Mouse (Mus musculus): Measurements from ENCODE around the gene Ksr2. TPM values are rescaled to one million over a fixed set of nuclear protein-coding genes. Genes with fewer than 3 reads are reported as not detected.

Ksr2 gene
- polyA plus RNA-seq, 1 experiment from 2014 or later: 7.4 TPM

DNA sequence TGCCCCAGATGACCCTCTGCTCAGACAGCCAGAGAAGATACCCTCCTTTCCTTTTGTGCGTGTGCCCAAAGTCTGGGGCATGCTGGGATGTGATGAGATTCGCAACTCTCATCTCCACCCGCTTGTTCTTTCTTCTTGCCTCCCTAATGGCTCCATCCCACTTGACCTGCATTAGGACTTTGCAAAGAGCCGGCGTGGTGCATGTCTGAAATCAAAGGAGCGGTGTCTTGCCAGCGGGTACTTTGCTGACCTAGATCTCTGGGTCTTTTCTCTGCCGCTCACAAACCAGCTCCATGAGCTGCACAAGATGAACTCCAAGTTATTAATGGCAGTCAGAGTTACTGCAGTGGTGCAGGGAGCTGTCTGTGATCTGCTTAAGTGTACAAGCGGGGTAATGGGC lies 290.6 kb downstream of the Ksr2 start:
- ATAC-seq (ENCODE audit: low FRiP score): no peak
- 72% methylated on average over 9 of the region's 9 CpGs for WGBS
- H3K4me2 ChIP-seq: no peak overlapping the region
- no peaks in the 10 kb centered on the region for H3K9me3 ChIP-seq (replicated peaks)
- peaks cover 19% of the 10 kb centered on the region for H3K4me1 ChIP-seq
- H3K27ac ChIP-seq (replicated peaks): no peak overlapping the region
- no peak overlapping the region for H3K9ac ChIP-seq (replicated peaks)
- peaks cover 7% of the 10 kb centered on the region; the same call in 1 of the 2 replicates for H3K36me3 ChIP-seq
- H3K4me3 ChIP-seq (replicated peaks): no peak overlapping the region
- H3K27me3 ChIP-seq (replicated peaks): no peaks in the 10 kb centered on the region

DNA sequence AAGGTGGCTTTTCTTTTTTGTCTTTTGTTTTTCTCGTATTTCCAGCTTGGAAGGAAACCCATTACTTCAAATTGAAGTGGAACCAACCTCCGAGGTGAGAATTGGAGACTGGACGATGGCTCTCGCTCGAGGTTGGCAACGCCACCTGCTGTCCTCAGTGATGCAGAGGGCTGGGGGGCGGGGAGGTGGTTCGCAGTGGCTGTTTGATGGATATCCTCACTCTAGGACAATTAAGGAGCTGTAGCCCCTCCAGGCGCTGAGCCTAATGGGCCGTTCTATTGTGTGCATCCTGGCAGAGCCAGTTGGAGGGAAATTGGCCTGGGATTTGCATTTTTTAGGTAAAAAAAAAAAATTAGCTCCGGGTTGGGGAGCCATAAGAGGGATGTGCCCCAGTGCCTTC lies 292.8 kb downstream of the Ksr2 start:
- H3K27me3 ChIP-seq (replicated peaks): no peaks in the 10 kb centered on the region
- no peak overlapping the region for H3K4me2 ChIP-seq
- no peak overlapping the region for H3K4me3 ChIP-seq (replicated peaks)
- WGBS: 4% methylated on average over 11 of the region's 11 CpGs
- H3K9ac ChIP-seq (replicated peaks): no peak overlapping the region
- ATAC-seq (ENCODE audit: low FRiP score): no peak
- no peaks in the 10 kb centered on the region for H3K9me3 ChIP-seq (replicated peaks)
- H3K4me1 ChIP-seq: peaks cover 19% of the 10 kb centered on the region
- no peak overlapping the region for H3K27ac ChIP-seq (replicated peaks)
- H3K36me3 ChIP-seq: peaks cover 7% of the 10 kb centered on the region; the same call in 1 of the 2 replicates

DNA sequence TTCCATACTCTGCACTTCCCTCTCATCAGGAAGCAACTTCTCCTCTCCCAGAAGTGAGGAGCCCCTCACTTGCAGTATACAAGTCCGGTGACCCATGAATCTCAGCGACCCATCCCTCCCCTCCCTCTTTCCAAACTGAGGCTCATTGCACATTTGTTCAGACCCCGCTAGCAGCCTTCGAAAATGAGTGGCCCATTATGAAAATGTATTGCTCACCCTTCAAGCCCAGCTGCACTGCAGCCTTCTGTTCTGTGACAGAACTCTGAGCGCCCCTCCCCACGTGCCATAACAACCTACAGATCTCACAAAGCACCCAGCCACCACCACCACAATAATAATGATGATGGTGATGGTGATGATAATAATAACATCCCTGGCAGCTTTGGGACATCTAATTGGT lies 295.5 kb downstream of the Ksr2 start:
- Histone ChIP-seq H3K9me3 (replicated peaks) (no peaks in the 10 kb centered on the region), H3K4me1 (peaks cover 19% of the 10 kb centered on the region), H3K27ac (replicated peaks) (0 out of 2 replicates have a peak overlapping the region, but pooled peaks have one; percentile 10), H3K4me2 (no peak overlapping the region), H3K4me3 (replicated peaks) (no peak overlapping the region), H3K27me3 (replicated peaks) (no peaks in the 10 kb centered on the region), H3K36me3 (peaks cover 7% of the 10 kb centered on the region; the same call in 1 of the 2 replicates), H3K9ac (replicated peaks) (no peak overlapping the region)
- WGBS: 42% methylated on average over 6 of the region's 6 CpGs
- no peak for ATAC-seq (ENCODE audit: low FRiP score)

DNA sequence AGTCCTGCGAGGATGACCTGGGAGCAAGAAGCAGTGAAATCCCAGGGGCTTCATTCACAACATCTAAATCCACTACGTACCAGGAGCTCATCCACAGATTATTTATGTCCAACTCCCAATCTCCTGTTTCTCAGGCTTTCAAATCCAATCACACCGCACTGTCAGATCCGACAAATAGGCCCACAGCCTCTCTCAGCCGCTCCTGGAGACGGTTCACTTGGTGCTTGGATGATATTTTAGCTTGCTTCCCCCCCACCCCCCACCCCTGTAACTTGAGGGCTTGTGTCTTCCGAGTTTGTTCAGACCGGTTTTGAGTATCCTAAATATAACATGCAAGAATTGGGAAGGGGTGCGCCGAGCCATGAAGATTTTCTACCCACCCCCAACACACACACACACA lies 297.8 kb downstream of the Ksr2 start:
- no peak overlapping the region for H3K4me3 ChIP-seq (replicated peaks)
- H3K9ac ChIP-seq (replicated peaks): no peak overlapping the region
- WGBS: 76% methylated on average over 10 of the region's 10 CpGs
- H3K9me3 ChIP-seq (replicated peaks): no peaks in the 10 kb centered on the region
- peaks cover 8% of the 10 kb centered on the region for H3K4me1 ChIP-seq
- peaks cover 7% of the 10 kb centered on the region; the same call in 1 of the 2 replicates for H3K36me3 ChIP-seq
- no peak for ATAC-seq (ENCODE audit: low FRiP score)
- no peaks in the 10 kb centered on the region for H3K27me3 ChIP-seq (replicated peaks)
- H3K27ac ChIP-seq (replicated peaks): no peak overlapping the region
- no peak overlapping the region for H3K4me2 ChIP-seq

DNA sequence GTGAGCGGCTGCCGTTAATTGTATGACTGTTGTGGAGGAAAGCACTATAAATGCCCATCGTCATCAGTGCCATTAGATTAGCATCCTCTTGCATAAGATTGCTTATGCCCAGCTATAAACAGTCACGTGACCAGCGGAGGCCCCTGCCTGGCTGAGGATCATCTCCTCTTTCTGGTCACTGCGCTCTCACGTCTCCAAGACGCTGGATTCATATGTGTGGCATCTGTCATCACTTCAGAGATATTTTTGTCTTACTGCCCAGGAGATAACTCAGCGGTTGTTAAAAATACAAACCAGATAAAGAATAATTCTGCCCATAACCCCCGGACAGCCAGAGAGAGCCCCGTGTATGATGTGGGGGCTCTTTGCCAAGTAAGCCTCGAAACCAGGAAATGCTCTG lies 298.4 kb downstream of the Ksr2 start:
- H3K36me3 ChIP-seq: peaks cover 7% of the 10 kb centered on the region; the same call in 1 of the 2 replicates
- 62% methylated on average over 12 of the region's 12 CpGs for WGBS
- no peak overlapping the region for H3K9ac ChIP-seq (replicated peaks)
- H3K27me3 ChIP-seq (replicated peaks): no peaks in the 10 kb centered on the region
- H3K4me2 ChIP-seq: no peak overlapping the region
- H3K4me3 ChIP-seq (replicated peaks): no peak overlapping the region
- peaks cover 4% of the 10 kb centered on the region; the same call in 1 of the 2 replicates for H3K4me1 ChIP-seq
- no peak overlapping the region for H3K27ac ChIP-seq (replicated peaks)
- no peaks in the 10 kb centered on the region for H3K9me3 ChIP-seq (replicated peaks)
- no peak for ATAC-seq (ENCODE audit: low FRiP score)

DNA sequence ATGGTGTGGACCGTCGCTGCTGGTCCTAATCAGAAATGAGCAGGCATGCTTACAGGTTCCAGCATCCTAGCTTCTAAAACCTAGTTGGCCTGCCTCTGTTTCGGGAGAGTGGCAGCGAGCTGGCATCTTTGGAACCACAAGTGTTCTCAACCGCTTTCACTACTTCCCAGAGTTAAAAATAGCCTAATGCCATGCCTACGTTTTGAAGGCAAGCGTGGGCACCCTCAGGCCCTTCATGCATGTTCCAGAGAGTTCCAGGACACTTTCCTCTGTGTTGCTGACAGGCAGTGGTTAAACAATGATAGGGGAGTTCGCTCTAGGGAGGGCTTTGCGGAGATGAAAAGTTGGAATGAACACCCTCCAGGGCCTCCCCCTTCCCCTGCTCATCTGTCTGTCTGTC lies 303.3 kb downstream of the Ksr2 start:
- Histone ChIP-seq H3K4me2 (no peak overlapping the region), H3K4me1 (no peaks in the 10 kb centered on the region), H3K27ac (replicated peaks) (no peak overlapping the region), H3K9ac (replicated peaks) (no peak overlapping the region), H3K4me3 (replicated peaks) (no peak overlapping the region), H3K27me3 (replicated peaks) (no peaks in the 10 kb centered on the region), H3K36me3 (no peaks in the 10 kb centered on the region), H3K9me3 (replicated peaks) (no peaks in the 10 kb centered on the region)
- 85% methylated on average over 9 of the region's 9 CpGs for WGBS
- ATAC-seq (ENCODE audit: low FRiP score): no peak

DNA sequence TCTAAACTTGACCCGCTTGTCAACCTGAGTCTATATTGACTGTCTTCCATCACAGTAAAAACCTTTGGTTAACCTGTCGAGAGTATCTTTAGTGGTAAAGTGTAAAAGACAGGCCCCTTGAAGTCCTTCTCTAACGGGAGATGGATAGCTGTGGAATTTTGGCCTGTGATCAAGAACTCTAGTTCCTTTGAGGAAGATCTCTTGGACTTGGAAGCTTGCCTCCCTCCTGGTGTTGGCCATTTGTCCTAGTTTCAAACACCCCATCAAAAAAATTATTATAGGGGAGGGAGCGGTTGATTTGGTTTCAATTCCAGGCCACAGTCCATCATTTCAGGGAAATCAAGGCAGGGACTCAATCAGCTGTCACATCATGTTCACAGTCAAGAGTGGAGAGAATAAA lies 309.5 kb downstream of the Ksr2 start:
- H3K4me3 ChIP-seq (replicated peaks): no peak overlapping the region
- H3K27ac ChIP-seq (replicated peaks): no peak overlapping the region
- no peak for ATAC-seq (ENCODE audit: low FRiP score)
- H3K9ac ChIP-seq (replicated peaks): no peak overlapping the region
- no peaks in the 10 kb centered on the region for H3K9me3 ChIP-seq (replicated peaks)
- H3K36me3 ChIP-seq: no peaks in the 10 kb centered on the region
- H3K27me3 ChIP-seq (replicated peaks): no peaks in the 10 kb centered on the region
- whole genome bisulfite sequencing: 87% methylated on average over 4 of the region's 4 CpGs
- H3K4me1 ChIP-seq: no peaks in the 10 kb centered on the region
- no peak overlapping the region for H3K4me2 ChIP-seq

DNA sequence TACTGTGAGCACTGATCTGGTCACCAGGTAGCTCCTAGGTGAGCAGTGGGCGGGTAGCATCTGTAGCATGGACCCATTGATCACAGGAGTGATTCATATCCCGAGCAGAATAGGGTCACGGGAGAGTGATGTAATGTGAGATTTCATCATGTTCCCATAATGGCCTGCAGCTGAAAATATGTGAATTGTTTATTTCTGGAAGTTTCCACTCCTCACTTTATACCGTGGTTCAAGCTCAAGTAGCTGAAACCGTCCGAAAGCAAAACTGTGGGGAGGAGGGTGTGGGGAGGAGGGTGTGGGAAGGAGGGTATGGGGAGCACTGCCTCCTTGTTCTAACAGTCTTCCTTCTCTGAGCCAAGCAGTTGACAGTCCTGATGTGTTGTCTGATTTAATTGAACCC lies 312.7 kb downstream of the Ksr2 start:
- Histone ChIP-seq H3K4me1 (no peaks in the 10 kb centered on the region), H3K9me3 (replicated peaks) (no peaks in the 10 kb centered on the region), H3K4me2 (no peak overlapping the region), H3K9ac (replicated peaks) (no peak overlapping the region), H3K27me3 (replicated peaks) (no peaks in the 10 kb centered on the region), H3K36me3 (no peaks in the 10 kb centered on the region), H3K4me3 (replicated peaks) (no peak overlapping the region), H3K27ac (replicated peaks) (no peak overlapping the region)
- 87% methylated on average over 6 of the region's 6 CpGs for WGBS
- ATAC-seq (ENCODE audit: low FRiP score): no peak

DNA sequence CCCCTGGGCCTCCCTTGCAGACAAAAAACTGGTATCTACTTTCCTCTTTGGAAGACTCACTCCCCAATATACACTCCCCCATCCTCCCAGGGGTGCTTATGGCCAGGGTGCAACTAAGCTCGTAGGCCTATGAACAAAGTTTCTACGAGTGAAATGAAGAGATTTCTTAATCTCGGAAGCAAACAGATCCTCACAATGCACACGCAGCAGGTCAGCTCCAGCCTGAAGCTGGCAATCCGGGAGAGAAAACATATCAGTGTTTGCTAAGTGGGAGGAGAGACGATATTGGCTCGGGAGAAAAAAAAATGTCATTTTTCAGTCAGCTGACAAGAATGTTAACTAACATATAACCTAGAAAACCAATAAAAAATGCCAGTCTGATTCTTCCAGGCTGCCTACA lies 313.3 kb downstream of the Ksr2 start:
- Histone ChIP-seq H3K9ac (replicated peaks) (no peak overlapping the region), H3K9me3 (replicated peaks) (no peaks in the 10 kb centered on the region), H3K4me3 (replicated peaks) (no peak overlapping the region), H3K36me3 (no peaks in the 10 kb centered on the region), H3K27me3 (replicated peaks) (no peaks in the 10 kb centered on the region), H3K27ac (replicated peaks) (no peak overlapping the region), H3K4me1 (no peaks in the 10 kb centered on the region), H3K4me2 (no peak overlapping the region)
- WGBS: 75% methylated on average over 7 of the region's 7 CpGs
- no peak for ATAC-seq (ENCODE audit: low FRiP score)

DNA sequence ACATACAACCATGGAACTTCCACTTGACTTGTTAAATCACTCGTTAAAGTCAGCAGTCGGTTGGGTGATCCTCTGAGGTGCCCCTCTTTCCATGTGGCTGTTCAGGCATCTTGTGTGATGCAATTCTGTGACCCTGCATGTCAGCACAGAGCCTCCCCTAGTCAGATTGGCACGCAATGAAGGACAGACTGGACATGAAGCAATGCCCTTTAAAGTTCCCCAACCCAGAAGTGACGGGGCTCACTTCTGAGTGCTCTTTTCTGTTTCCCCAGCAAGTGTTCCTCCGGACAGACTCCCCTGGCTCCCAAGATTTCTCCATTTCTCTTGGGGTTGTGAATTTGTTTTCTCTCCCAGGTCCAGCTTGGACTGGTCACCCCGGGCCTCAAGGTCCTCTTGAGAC lies 317.5 kb downstream of the Ksr2 start:
- H3K36me3 ChIP-seq: no peaks in the 10 kb centered on the region
- WGBS: 64% methylated on average over 6 of the region's 6 CpGs
- H3K4me3 ChIP-seq (replicated peaks): no peak overlapping the region
- no peak for ATAC-seq (ENCODE audit: low FRiP score)
- H3K9ac ChIP-seq (replicated peaks): no peak overlapping the region
- H3K27ac ChIP-seq (replicated peaks): no peak overlapping the region
- H3K27me3 ChIP-seq (replicated peaks): no peaks in the 10 kb centered on the region
- H3K4me1 ChIP-seq: no peaks in the 10 kb centered on the region
- no peaks in the 10 kb centered on the region for H3K9me3 ChIP-seq (replicated peaks)
- no peak overlapping the region for H3K4me2 ChIP-seq

DNA sequence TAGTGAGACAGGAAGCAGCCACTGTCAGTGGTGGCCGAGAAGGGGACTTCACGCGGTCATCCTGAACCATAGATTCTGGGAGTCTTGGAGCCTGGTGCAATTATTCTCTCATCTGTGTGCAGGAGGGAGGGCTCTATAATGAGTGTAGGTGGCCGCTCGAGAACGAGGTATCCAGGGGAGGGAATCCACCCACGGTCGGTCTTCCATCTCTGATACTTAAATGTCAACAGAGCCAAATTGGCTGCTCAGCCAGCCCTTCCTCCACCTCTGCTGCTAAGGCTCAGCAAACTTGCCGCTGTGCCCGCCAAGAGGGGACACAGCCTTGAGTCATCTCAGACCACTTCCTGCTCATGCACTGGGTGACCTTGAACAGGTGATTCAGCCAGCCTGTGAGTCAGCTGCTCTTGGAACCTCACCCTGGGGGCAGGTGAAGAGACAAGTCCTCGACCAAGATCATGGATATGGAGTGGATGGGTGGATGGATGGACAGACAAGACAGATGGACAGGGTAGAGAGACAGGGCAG lies 330.9 kb downstream of the Ksr2 start:
- Histone ChIP-seq H3K4me2 (no peak overlapping the region), H3K9me3 (replicated peaks) (no peaks in the 10 kb centered on the region), H3K27me3 (replicated peaks) (no peaks in the 10 kb centered on the region; the same call in 1 of the 2 replicates), H3K36me3 (no peaks in the 10 kb centered on the region), H3K9ac (replicated peaks) (no peak overlapping the region), H3K4me3 (replicated peaks) (no peak overlapping the region), H3K4me1 (peaks cover 19% of the 10 kb centered on the region), H3K27ac (replicated peaks) (no peak overlapping the region)
- 75% methylated on average over 11 of the region's 11 CpGs for WGBS
- ATAC-seq (ENCODE audit: low FRiP score): no peak

DNA sequence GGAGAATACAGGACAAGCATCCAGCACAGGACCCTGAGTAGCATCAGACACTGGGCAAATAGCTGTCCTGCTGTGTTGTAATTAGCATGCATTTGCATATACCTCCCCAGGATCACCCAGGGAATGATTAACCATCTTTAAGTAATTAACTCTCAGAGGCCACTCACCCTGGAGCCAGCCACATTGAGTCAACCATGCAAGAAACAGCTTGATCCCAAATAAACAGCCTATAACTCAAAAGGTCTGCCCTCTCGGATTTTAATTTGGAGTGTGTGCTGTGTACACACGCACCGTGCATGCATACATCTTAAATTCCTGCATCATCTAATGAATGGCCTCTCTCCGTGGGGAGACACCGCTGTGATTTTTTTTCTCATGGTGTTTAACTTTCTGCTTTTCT lies 335.6 kb downstream of the Ksr2 start:
- WGBS: 12% methylated on average over 5 of the region's 5 CpGs
- 0 out of 2 replicates have a peak overlapping the region, but pooled peaks have one; percentile 41 for H3K27ac ChIP-seq (replicated peaks)
- no peak overlapping the region for H3K9ac ChIP-seq (replicated peaks)
- no peaks in the 10 kb centered on the region for H3K9me3 ChIP-seq (replicated peaks)
- peaks cover 23% of the 10 kb centered on the region for H3K4me1 ChIP-seq
- H3K4me3 ChIP-seq (replicated peaks): no peak overlapping the region
- H3K36me3 ChIP-seq: no peaks in the 10 kb centered on the region; the same call in 1 of the 2 replicates
- no peak overlapping the region for H3K4me2 ChIP-seq
- peak; percentile 53; the same call in 1 of the 2 replicates for ATAC-seq (ENCODE audit: low FRiP score)
- no peaks in the 10 kb centered on the region; the same call in 1 of the 2 replicates for H3K27me3 ChIP-seq (replicated peaks)
